Mouse (Mus musculus) stomach, postnatal 0 days (tissue): ENCODE measurements around the gene Katnal1.

Source experiments
- CTCF ChIP-seq: IDR thresholded peaks from 2 replicates; pipeline ENCODE4 v1.5.1; 2016; ENCODE audit warnings: antibody characterized with exemption, low read depth, mild to moderate bottlenecking, moderate library complexity
- EP300 ChIP-seq: optimal IDR thresholded peaks from 2 replicates; pipeline ENCODE3; 2016; ENCODE audit warnings: antibody characterized with exemption

GRCm38 (mm10) chr5:148959068-148959990, 30.2 kb upstream of the Katnal1 start:
- TF ChIP-seq CTCF: no peak
- no peak for TF ChIP-seq EP300
